Mouse (Mus musculus) layer of hippocampus, postnatal 10 days (tissue): Measurements from ENCODE around the gene Cog8. TPM values are rescaled to one million over a fixed set of nuclear protein-coding genes. Genes with fewer than 3 reads are reported as not detected.

ENCODE experiments used
- DNase-seq, 2 experiments: peaks; one replicate each; pipeline ENCODE4 v3.0.0; 2021; ENCODE audit warnings: low spot score in 2 of 2
- long read RNA-seq: library from polyadenylated mRNA; stranded (forward); transcript quantifications from one replicate; pipeline ENCODE4 v2.0.0, GENCODE M21; 2023
- total RNA-seq, 2 experiments: library from RNA; stranded (reverse); gene quantifications; 2 replicates each; pipeline ENCODE4 v1.2.3; 2021

The Cog8 gene
- total RNA-seq: 10 to 100 TPM; 24.9 to 27.8 TPM
- long read RNA-seq, full-length matches to known transcripts: 25 of 36 reads
- long read RNA-seq, partial matches to known transcripts: 4 of 36 reads
- long read RNA-seq, other reads (novel, unspliced or antisense): 7 of 36 reads

DNA sequence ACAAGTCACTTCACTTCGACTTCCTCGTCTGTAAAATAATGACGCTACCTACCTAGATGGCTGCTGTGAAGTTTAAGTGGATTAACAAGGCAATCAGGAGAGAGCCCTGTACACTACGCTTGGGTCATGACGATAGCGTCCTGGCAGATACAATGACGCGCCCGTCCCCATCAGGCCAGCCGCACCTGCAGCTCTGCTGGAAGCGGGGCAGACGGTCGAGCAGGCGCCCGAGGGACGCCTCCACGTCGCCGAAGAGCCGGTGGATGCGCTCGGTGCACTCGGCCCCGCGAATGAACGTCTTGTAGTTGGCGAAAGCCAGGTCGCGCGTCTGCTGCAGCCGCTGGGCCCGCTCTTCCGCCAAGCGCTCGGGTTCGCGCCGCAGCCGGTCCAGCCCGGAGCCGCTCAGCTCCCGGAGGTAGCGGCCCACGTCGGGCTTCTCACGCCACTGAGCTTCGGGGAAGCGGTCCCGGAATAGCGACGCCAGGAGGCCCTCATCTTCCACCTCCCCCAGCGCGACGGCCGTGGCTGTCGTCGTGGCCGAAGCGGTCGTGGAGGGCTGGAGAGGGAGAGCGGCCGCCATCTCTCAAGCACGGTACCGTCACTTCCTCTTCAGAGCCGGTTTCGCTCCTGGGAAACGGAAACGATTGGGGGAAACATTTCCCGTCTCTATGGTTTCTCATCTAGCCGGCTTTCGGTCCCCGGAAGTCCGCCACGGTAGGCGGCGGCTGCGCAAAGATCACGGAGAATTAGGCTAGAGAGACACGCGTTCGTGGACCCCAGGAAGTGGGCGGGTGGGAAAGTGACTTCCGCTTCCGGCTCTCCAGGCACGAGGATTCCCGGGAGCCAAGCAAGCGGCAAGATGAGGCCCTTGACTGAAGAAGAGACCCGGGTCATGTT, at the start of gene Cog8, which contains the start of gene Nip7:
Gene Cog8, minus strand, starts transcription at position 614 of the 897 bp plus-strand sequence.
Gene Nip7, plus strand, starts transcription at position 802 of the 897 bp plus-strand sequence.
- DNase-seq: peak; percentile 94 to 95

DNA sequence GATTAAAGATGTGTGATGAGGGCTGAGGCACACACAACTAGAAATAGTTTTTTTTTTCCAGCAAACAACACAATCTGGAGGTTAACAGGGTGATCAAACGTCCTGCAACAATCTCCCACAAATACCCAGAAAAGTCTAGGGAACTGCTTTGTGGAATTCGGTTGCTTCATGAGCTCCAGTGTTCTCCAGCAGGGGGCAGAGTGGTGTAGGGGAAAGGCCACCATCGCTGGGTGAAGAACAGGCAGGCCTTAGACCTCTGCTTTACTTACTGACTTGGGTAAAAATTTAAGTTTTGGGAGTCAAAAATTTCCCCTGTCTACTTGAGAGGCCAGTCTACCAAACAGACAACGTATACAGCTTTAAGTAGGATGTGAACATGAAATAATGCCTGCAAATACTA, 48.1 kb upstream of the Cog8 start:
- peak; percentile 79 to 85 for DNase-seq

DNA sequence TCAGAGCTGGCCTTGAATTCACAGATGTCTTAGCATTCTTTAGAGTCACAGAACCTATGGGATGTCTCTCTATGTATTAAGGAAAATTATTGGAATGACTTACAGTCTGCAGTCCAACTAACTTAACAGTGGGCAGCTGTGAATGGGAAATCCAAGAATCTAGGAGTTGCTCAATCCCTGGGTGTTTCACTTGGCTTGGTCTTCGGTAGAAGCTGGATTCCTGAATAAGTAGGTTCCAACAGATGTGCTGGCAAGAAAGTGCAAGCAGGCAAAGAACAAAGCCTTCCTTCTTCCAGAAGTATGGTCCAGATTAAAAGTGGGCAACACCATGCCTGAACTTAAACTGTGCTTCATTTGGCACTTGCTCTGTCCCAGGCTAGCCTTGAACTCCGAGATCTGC, 44.1 kb upstream of the Cog8 start:
- DNase-seq: no peak

DNA sequence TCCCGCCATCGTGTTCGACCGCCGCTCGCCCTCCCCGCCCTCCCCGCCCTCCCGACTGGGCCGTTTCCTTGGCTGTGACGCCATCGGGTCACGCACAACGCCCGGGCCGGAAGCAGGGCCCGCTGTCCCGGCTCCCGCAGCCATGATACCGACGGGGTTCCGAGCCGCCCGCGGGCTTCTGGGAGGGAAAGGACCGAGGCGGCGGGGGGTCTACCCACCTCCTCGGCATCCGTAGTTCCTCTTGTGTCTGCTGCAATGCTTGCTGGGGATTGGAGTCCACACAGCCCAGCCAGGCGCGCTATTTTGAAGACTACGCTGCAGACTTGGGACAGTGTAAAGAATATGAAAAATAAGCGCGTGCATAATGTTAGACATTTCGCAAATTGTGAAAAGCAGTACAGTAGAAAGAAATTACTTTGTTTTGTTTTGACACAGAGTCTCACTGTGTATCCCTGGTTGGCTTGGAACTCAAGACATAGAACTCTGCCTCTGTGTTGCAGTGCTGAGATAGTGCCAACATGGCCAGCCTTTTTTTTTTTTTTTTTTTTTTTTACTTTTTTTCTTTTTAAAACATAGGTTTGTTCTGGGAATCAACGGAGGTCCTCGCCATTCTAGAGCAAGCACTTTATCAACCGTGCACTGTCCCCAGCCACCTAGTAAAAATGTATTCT, 40.0 kb upstream of the Cog8 start, which contains the start of gene Terf2:
Gene Terf2, minus strand, starts transcription at position 182 of the 671 bp plus-strand sequence.
- DNase-seq: peak; percentile 91 to 94

DNA sequence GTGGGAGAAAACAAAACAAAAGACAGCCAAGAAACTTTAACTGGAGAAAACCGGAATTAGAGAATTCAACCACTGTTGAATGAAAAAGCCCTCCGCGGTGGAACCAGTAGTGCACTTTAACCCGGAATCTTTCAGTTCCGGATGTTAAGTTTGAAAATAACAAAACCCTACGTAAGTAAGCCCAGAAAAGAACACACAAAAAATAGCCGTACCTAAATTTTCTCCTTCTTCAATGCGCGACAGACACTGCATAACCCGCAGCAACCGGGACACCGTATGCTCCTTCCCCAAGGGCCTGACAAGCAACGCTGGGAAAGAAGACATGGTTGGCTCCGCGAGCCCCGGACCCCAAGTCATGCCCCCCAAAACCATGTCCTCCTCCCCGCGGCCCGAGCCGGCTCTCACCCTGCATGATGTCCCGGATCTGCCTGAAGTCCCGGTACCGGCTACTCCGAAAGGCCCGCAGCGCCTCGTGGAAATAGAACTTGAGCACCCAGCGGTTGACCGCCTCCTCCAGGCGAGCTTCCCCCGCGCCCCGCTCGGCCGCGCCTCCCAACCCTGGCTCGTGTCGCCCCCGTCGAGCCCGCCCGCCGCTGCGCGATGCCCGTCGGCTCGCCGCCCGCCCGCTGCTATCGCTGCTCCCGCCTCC, 39.4 kb upstream of the Cog8 start:
- no peak for DNase-seq

DNA sequence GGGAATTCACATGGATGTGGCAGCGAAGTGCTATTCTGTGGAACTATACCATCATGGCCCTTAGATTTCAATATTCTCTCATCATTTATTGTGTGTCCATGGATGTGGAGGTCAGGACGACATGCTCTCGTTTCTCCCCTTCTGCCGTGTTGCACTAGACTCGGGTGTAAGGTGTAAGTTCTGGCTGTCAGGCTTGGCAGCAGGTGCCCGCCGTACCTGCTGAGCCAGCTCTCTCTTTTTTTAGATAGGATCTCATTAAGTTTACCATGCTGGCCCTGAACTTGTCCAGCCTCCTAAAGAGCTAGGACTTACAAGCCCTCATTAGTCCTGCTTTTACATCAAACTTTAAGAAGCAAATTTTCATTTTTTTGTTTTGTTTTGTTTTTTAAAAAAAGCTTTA, 34.0 kb upstream of the Cog8 start:
- DNase-seq: no peak

DNA sequence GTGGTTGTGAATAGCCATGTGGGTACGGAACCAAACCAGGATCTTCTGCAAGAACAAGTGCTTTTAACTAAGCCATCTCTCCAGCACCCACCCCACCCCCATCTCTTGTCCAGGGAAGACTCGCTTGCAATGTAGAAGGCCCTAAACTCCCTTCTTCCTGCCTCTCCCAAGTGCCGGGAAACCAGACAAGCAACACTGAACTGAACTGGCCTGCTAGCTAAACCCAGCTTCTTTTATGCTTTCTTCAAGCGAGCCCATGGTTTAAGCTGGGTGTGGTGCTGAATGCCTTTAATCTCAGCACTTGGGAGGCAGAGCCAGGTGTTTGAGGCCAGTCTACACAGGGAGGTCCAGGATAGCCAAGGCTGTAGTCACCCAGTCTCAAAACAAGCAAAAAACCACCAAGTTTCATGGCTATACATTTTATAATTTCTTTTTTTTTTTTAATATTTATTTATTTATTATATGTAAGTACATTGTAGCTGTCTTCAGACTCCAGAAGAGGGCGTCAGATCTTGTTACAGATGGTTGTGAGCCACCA, 32.1 kb upstream of the Cog8 start:
- no peak for DNase-seq

DNA sequence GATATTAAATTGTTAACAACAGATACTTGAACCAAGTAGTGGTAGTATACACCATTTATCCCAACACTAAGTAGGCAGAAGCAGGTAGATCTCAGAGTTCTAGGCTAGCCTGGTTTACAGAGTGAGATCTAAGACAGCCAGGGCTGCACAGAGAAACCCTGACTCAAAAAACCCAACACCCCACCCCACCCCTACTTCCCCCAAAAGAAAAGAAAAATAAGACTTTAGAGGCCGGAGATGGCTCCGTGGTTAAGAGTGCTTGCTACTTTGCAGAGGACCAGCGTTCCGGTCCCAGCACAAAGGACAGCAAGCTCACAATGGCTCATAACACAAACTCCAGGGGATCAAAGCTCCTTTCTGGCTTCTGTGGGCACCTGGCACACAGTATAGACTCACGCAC, 29.5 kb upstream of the Cog8 start:
- no peak for DNase-seq

DNA sequence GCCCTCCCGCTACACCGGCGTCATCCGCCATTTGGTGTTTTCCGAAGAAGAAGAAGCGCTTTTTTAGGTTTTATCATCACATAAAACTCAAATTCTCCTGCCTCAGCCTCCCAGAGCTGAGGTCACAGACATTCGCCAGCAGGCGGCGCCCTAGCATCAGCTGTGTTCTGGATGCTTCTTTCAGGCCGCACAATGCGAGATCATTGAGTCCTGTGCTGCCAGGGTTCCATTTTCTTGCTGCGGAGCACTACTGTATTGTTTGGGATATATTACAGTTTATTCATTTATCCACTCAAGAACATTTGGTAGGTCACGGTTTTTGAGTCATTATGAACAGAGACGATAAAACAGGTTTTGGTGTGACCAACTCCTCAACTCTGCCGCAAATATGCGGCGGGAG, 28.9 kb upstream of the Cog8 start:
- DNase-seq: no peak

DNA sequence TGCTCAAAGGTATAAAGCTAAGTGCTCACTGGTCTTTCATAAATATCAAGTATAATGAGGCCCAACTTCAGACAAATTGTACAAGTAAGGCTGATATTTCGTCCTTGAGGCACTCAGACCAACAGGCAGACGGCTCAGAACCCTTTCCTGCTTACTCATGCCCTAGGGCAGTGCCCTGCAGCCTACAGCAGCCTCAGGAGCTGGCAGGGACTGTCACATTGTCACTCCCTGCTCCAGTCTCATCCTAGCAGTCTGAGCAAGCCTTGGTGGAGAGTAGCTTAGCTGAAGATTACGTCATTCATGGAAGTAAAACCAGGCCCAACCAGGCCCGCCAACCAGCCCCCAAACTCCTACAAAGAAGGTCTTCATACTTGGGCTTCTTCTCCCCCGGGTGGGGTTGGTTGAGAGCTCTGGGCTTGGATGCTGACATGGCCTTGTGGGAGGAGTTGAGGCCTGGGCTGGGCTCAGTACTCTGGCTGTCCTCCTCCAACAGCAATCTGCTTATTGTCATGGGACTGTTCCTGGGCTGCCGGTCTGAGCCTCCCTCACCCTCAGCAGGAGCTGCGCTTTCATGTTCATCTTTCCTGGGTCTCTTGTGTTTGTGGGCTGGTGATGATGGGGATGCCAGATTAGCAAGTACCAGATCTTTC, 19.9 kb upstream of the Cog8 start:
- DNase-seq: no peak

DNA sequence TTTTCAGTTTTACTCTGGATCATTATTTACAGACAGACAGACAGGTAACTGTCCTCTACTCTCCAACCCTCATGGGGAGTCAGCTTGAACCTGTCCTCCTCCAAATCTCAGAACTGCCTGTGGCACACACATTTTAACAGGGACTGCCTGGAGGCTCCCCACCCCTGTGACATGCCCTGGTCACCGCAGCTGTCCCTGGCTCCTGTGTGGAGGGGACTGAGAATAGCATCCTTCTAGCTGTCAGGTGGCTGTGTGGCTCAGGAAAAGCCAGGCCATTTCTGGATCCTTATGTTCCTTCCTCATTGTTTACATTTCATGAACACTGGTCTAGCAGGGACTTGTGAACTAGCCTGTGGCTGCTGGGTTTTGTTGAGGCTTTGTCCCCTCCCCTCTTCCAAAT, 17.6 kb upstream of the Cog8 start:
- no peak for DNase-seq

DNA sequence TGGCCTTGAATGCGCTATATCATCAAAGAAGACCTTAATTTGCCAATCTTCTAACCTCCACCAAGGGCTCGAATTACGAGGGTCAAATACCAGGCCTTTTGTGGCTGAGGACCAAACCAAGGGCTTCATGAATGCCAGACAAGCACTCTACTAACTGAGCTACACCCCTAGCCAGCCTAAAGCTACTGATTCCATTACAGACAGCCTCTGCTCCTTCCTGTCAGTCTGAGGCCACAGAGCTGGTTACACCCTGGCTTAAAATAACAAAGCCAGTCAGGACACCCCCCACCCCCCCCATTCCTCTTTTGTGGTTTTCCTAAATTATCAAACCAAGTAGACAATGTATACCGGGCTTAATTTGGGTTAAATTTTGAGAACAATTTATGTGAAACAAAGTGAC, 17.2 kb upstream of the Cog8 start:
- DNase-seq: no peak

DNA sequence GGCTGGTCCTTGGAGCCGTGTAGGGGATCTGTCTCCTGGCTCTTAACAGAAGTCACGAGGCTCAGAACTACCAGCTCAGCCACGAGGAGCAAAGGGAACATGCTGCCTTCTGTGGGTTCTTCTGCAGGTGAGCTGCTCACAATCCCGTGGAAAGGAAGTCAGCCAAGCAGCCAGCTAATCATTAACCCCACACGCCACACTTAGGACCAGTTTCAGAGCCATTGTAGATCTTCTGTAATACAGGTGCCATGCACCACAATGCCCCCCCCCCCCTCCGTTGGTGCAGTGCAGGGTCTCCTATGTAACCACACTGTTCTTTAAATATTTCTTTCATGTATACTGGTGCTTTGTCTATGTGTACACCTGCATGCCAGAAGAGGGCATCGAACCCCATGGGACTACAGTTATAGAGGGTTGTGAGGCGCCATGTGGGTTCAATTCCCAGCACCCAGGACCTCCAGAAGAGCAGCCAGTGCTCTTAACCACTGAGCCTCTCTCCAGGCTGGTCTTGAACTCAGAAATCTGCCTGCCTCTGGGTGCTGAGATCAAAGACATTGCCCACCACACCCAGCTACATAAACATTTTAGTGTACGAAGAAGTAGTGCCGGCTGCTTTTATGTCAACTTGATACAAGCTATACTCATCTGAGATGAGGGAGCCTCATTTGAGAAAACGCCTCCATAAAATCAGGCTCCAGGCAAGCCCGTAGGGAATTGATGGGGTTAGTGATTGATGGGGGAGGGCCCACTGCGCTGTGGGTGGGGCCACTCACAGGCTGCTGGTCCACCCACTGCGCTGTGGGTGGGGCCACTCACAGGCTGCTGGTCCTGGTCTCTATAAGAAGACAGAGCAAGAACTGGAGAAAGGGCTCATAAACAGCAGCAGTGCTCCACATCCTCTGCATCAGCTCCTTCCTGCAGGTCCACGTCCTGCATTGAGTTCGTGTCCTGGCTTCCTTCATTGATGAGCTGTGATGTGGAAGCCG, 9.3 kb upstream of the Cog8 start, which contains the start of gene Tmed6:
Gene Tmed6, minus strand, starts transcription at position 134 of the 986 bp plus-strand sequence.
- DNase-seq: no peak

DNA sequence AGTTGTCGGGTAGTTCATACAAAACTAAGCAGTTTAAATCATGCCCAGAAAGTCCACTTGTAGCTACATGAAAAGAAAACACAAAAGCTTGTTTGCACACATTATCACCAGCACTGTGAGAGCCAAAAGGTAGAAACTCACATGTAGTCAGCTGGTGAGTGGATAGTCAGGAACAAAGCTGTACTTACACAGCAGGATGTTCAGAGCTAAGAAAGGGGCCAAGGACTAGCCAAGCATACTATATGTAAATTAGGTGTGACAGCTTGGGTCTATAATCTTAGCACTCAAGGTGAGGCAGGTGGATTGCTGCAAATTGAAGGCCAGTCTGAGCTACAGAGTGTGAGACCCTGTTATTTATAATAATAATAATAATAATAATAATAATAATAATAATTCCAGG, 6.1 kb upstream of the Cog8 start:
- no peak for DNase-seq

DNA sequence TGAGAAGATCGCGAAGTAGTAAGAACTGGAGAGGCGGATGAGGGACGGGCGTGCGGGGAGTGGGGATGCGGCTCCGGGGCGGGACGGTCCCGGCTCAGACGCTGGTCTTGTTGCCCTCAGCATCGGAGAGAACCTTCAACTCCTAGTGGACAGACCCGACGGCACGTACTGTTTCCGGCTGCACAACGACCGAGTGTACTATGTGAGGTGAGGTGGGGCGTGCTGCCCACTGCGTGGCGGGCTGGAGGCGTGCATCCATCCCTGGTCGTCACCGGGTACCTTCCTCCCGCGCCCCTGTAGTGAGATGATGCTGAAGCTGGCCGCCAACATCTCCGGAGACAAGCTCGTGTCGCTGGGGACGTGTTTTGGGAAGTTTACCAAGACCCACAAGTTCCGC, 482 bp upstream of the Cog8 start:
- DNase-seq: no peak

DNA sequence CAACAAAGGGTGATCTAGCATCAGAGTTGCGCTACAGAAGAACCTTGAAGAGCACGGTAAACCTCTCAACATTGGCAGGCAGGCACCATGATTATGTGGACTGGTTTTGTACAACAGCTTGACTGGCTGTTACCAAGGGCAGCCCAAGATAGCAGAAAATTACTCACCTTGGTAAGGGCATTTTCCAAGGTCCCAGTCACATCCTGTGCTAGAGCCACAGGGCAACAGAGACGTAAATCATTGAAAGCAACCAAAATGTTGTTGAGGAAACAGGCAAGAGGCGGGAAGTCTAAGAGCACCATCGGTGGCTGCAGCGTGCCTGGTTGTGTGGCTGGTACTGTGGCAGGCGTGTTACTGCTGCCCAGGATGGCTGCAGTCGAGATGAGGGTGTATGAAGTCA, 4.4 kb downstream of the Cog8 start:
- no peak for DNase-seq

DNA sequence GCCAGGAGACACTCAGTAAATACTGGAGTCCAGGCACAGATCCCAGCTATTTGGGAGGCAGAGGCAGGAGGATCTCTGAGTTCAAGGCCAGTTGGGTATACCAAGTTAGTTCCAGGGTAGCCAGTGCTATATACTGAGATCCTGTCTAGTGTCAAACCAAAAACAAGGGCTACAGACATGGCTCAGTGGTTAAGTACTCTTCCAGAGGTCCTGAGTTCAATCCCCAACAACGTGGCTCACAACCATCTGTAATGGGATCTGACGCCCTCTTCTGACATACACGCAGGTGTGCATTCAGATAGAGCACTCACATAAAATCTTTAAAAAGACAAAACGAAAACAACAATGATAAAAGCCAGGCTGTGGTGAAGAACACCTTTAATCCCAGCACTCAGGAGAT, 7.0 kb downstream of the Cog8 start:
- no peak for DNase-seq

DNA sequence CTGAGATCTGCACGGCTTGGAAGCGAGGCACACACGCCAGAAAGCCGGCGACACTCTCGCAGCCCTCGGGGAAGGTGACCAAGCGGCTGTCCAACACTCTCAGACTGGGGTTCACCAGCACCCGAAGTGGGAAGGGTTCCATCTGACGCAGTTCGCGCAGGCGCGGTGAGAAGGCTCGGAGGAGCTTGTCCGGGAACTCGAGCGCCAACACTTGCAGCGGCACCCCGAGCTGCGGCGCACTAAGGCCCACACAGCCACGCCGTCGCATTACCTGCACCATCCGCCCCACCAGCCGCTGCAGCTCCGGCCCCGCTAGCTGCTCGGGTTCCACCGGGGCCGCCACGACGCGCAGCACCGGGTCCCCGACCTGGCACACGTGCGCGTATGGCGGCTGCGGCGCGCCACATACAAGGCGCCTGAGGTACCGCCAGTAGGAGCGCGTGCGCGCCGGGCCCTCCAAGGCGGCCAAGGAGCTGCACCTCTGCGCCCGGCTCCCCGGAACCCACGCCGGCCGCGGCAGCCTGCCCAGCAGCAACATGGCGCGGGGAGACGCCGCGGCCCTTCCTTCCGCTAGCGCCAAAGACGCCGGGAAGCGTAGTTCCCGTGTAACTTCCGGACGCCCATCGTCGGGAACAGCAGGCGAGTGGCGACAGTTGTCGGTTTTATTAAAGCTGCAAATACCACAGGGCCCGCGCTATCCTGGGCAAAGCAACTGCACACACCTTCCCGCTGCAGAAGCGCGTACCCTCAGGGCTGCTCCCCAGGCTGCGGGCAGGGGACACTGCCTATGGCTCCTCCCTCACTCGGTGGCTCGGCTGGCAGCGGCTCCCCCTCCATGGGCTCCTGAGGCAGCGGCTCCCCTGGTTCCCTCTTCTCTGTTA, 8.2 kb downstream of the Cog8 start, which contains the start of gene Pdf:
Gene Pdf, minus strand, starts transcription at position 554 of the 881 bp plus-strand sequence.
- DNase-seq: peak; percentile 84 to 86
